Mouse (Mus musculus) mesoderm, embryonic 11.5 days (tissue): ENCODE data around the gene Krt7.

ENCODE experiments used
- DNase-seq: peaks from one replicate; pipeline ENCODE4 v3.0.0-alpha.2; 2012; ENCODE audit warnings: low read depth, low spot score

The Krt7 gene

DNA sequence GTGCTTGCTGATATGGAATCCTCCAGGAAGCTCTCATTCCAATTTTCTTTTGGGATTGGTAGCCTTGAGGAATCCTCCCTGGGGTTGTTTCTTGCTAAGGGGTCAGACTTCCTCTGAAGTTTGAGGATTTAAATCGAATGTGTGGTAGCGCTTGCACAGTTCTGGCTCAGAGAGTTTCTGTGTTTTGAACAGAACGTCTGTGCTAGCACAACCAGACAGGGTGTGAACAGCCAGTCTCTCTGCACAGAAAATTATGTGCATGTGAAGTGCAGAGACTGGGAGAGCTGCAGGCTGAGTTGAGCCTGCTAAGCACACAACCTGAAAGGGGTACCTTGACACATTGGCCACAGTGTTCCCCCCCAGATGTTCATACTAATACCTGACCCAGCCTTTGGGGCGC, 30.0 kb downstream of the Krt7 start:
- DNase-seq = no peak

DNA sequence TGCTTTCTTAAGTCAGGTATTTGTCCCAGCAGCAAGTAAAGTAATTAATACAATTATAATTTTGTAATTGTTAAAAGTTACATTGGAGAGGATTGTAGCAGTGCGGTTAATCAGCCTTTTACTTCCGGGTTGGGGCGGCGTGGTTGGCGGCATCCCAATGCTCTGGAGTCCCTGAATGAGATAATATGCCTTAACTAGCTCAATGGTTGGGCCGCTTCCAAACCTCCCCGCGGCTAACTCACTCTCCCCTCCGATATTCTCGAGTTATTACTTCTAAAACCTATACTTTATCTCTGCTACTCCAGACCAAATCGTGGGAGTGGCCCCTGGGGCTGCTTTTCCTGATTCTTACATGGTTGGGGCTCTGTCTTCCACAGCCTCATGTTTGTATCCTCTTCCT, 35.7 kb downstream of the Krt7 start:
- DNase-seq = no peak

DNA sequence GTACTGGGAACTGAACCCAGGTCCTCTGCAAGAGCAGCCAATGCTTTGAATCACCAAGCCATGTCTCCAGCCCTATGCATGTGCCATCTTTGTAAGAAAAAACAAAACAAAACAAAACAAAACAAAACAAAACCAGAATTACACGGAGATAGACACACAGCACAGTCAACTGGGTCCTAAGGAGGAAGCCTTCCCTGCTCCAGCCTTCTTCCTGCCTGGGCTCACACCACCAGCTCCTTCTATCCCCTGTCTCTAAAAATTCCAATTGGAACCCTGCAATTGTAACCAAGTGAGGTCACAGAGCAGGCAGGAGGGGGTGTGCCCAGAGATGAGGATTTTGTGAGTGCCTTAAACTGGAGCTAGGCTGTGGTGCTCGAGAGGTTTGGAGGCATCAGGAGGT, 36.6 kb downstream of the Krt7 start, which contains the start of gene Krt88:
Krt88 (plus strand) TSS at position 301 of the 400 bp plus-strand sequence.
- DNase-seq = no peak

DNA sequence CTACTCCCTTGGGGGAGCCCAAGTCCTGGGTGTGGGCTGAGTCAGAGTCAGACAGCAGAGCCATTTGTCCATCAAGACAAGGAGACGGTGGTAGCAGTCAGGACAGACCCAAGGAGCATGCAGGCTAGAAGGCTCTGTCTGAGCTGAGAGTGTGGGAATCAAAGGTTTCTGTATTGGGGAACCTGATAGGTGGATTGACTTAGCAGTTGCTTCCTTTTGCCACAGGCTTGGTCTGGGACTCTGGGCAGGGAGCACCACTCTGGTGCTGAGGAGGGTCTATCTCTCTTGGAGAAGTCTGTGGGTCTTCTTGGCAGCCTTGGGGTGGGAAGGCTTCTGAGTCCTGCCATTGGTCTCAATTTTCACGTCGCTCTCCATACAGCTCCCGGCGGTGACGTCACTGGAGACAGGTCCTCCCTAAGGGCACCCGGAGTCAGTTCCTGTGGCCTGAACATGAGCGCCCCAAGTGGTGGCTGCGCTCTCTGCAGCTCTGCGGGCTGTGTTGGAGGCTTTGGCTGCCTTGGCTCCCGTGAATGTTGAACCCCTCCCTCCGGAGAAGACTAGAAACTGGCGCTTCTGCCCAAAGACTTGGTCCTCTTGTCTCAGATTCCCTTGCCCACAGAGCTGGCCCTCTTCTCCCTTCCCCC, 42.4 kb downstream of the Krt7 start:
- peak; percentile 81 for DNase-seq

DNA sequence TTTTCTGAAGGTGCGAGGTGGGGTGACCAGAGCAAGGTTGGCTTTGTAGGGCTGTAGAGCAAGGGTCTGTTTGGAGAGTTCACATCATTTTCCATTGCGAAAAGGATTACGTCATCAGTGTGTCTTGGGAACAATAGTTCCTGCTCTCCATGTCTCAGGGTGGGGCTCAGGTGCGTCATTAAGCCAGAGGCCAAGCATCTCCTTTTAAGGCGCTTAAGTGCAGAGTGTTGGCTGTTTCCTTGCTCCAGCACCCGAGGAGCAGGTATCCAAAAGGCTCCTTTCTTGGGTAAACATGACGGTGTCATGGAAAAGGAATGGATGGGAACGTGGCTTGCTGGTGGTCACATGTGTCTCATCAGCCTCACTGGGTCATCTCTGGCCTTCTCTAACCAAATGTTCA, 43.9 kb downstream of the Krt7 start:
- DNase-seq = no peak

DNA sequence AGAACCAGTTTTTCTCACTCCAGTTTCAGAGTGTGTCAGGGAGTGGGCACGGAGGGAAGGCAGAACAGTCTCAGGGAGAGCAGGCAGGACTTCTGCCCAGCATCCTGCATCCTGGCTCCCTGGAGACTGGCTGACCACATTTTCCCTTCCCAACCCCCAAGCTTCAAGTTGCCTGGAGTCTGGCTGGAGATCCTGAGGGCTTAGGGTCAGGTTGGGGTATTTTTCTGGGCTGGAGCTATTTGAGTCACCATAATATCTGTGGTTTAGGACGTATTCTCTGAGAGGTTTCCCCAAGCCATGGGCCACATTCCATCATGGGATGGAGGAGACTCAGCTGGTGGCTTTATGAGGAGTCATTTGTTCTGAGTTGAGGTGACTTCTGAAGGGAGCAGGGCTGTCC, 44.4 kb downstream of the Krt7 start:
- no peak for DNase-seq

DNA sequence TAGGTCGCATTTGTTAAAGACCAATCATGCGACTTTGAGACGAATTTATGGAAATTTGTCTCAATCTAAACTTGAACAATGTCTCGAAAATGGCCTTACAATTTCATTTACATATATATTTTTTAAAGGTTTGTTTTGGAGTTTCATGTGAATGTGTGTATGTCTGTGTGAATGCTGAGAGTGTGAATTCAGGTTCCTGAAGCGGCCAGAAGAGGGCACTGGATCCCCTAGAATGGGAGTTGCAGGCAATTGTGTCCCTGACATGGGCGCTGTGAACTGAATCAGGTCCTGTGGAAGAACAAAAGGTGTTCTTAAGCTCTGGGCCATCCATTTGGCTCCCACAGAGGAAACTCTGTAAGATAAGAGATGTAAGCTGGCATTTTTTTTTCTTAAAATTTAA, 45.0 kb downstream of the Krt7 start:
- no peak for DNase-seq

DNA sequence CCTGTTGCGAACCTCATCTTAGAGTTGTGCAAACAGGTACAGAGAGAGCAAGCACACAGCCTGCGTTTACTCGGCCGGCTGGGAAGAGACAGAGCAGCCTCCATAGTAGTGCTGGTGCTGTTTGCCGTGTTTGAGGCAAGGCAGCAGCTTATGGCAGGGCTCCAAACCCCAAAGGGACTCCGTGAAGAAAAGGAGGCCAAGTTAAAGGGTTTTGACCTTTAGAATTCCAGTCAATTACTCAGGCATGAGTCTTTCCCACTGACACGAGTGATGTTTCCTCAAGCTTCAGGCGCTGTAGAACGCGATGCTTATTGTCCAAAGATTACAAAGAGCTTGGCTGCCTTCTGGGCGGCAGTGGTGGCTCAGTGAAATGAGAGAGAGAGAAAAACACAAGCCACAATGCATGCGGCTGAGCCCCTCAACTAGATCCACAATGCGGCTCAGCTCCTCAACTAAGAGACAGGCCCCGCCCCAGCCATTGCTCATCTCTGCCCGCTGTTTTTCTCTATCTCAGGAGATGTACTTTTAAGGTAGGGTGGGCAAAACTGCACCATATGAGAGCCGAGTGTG, 47.6 kb downstream of the Krt7 start:
- DNase-seq = no peak

DNA sequence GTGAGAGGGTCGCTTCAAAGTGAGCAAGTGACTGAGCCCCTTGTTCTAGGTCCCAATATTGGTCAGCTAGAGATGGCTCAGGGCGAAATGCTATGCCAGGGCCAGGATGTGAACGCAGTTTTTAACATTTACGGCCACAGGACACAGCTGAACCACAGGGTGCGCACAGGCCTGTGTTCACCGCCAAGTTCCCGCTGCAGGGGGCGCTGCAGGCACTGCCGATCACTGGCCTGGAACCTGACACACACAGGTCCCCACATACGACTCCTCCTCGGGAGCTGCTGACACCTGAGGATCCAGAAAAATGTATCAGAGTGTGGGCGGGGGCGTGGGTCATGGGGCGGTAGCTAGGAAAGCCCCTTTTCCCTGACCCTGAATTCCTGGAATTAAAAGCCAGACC, 48.4 kb downstream of the Krt7 start:
- DNase-seq = peak; percentile 30

DNA sequence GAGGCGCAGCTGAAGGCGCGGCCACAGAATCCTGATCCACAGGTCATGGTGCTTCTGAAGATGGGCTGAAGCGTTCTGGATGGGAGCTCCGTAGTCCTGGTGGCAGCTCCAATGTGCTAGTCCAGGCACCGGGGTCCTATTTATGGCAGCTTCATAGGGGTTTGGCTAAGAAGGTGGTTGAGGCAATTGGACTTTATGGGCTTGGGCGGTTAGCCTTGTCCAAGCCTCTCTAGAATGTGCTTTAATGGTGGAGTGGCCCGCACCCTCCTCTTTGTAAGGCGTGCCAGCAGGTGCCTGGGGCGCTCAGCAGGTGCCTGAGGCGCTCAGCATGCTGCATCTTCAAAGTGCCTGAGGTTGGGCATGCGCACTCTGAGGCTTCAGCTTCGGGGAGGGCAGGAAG, 52.8 kb downstream of the Krt7 start, which contains the start of gene Krt81:
Krt81 (minus strand) TSS at position 101 of the 400 bp plus-strand sequence.
- no peak for DNase-seq

DNA sequence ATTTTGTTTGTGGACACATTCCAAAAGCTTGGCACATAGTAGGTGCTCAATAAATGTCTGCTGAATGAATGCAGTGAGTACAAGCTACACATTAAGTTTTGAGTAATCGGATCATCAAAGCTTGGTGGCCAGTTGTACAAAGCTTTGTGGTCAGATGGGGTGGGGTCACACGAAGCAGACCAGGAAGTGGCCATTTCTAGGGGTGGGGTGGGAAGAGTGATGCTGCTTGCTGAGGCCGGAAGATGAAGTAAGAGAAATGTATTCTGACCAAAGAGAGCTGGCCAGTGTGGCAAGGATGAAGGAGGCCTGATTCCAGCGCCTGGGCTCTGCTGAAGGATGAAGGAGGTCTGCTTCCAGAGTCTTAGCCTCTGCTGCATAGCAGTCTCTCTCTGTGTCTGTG, 58.2 kb downstream of the Krt7 start:
- DNase-seq = no peak

DNA sequence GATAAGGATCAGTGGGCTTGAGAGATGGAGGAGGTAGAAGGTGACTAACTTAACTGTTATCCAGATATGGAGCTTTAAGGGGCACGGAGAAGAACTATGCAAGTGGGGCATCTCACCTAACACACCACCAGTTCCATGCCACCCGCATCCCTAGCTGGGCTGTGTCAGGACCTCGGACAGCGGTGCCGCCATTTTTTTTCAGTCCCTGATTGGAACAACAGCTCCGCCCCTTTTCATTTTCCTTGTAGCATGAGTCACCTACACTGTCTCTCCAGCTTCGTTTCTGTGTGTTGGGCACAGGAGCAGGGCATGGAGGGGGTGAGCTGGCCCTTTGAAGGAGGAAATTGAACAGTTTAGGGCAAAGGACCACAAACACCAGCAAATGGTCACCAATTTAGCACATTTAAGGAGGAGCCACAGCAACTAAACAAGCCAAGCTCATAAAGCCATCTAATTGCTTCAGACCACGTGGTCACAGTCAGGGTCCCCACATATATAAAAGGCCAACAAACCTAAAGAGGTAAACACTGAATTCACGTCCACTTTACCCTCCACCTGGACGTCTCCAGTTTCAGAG, 62.2 kb downstream of the Krt7 start, which contains the start of gene Krt86:
Krt86 (plus strand) TSS at position 527 of the 577 bp plus-strand sequence.
- DNase-seq = peak; percentile 69

DNA sequence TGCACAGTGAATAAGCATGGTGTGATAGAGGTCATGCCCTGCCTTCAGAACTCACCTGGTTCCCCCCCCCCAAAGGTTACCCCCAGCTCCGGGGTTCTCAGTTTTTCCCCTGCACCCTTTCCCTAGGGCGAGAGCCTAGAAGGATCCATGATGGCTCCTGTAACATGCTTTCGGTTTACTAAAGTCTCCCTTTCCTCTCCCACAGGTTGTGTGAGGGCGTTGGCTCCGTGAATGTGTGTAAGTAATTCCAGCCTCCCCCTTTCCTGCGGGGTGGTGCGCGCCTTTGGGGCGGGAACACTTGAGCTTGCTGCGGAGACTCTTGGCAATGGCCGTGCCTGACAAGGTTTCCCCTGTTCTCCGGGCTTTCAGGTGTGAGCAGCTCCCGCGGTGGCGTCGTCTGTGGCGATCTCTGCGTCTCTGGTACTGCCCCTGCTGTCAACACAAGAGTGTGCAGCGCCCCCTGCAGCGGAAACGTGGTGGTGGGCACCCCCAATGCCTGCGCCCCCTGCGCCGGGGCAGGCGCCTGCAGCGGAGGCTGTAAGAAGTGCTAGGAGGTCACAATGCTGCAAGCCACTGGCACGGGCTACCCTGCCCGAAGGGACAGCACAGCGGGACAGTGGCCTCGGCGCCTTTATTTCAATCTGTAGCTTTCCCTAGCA, 68.3 kb downstream of the Krt7 start:
- DNase-seq = peak; percentile 68

DNA sequence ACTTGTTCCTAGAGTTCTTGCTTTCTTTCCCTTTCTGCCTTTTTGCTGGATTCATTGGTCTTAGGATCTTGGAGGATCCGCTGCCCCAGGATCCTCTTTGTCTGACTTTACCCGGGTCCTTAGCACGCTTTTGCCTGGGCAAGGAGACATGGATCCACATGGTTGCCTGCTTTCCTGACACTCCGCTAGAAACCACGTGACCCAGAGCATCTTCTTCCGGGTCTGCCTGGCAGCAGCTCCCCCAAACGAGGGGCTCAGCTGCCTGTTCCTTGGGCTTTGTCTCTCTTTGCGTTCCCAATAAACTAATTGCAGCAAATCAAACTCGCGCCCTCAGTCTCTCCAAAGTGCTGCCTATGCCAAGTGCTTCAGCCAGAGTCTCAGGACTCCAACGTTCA, 68.8 kb downstream of the Krt7 start:
- no peak for DNase-seq
